Mouse (Mus musculus) right cerebral cortex, adult 2 months (tissue): ENCODE data around the gene Olfr1153.

ENCODE experiments used
- DNase-seq, 2 experiments: peaks; one replicate each; pipeline ENCODE4 v3.0.0; 2021 to 2022; ENCODE audit warnings: low spot score in 2 of 2

Gene Olfr1153

GRCm38 (mm10) chr2:87894662-87895061 lies at the start of gene Olfr1153:
Gene Olfr1153 (plus strand): TSS chr2:87894962.
- no peak for DNase-seq

- DNase-seq: no peak
These were observed 39.2 kb upstream of the Olfr1153 start, which contains the start of gene Olfr1151 for GRCm38 (mm10) chr2:87855562-87855961. Gene Olfr1151 (plus strand): TSS chr2:87855862.

- no peak for DNase-seq
These were observed 28.6 kb upstream of the Olfr1153 start, which contains the start of gene Olfr1152 for GRCm38 (mm10) chr2:87866192-87866591. Gene Olfr1152 (plus strand): TSS chr2:87866492.

- no peak for DNase-seq
These were observed 10.3 kb downstream of the Olfr1153 start, which contains the start of gene Olfr1154 for GRCm38 (mm10) chr2:87905066-87905465. Gene Olfr1154 (minus strand): TSS chr2:87905166.

- DNase-seq: no peak
These were observed 50.3 kb downstream of the Olfr1153 start, which contains the start of gene Olfr1155 for GRCm38 (mm10) chr2:87945037-87945436. Gene Olfr1155 (minus strand): TSS chr2:87945137.
